Mouse (Mus musculus) CH12.LX (cell line): ENCODE data around the gene Rreb1. TPM values are rescaled to one million over a fixed set of nuclear protein-coding genes. Genes with fewer than 3 reads are reported as not detected.

Source experiments
- DNase-seq: peaks from one replicate; pipeline ENCODE4 v3.0.0-alpha.2; 2013; ENCODE audit errors: extremely low read depth
- H3K27ac ChIP-seq: 2 replicates; pipeline ENCODE4 v1.5.1; 2012; ENCODE audit warnings: low read depth, mild to moderate bottlenecking, control low read depth, moderate library complexity; ENCODE audit not compliant: insufficient read depth
- H3K27me3 ChIP-seq: replicated peaks from 2 replicates; pipeline ENCODE3; 2012; ENCODE audit warnings: inconsistent platforms
- H3K36me3 ChIP-seq, 2 experiments: replicated peaks in 1 of 2; 2 replicates each; pipeline versions ENCODE3 to v1.6.1; 2012; ENCODE audit warnings: inconsistent platforms in 1 of 2, low read length in 1 of 2, mild to moderate bottlenecking in 1 of 2, mixed read lengths in 1 of 2, moderate library complexity in 1 of 2; ENCODE audit not compliant: control insufficient read depth in 1 of 2, insufficient read depth in 1 of 2
- H3K4me1 ChIP-seq, 2 experiments: 2 replicates each; pipeline ENCODE4 v1.6.1; 2012; ENCODE audit warnings: inconsistent platforms in 1 of 2, moderate library complexity in 1 of 2; ENCODE audit not compliant: insufficient read depth in 2 of 2, control insufficient read depth in 1 of 2
- H3K4me2 ChIP-seq: 2 replicates; pipeline ENCODE4 v1.6.1; 2012; ENCODE audit warnings: low read depth, mild to moderate bottlenecking, control low read depth; ENCODE audit not compliant: poor library complexity, insufficient read depth, severe bottlenecking
- H3K4me3 ChIP-seq, 3 experiments: fragments of 150-350 bp in 1 of 3; sonication (generic) in 1 of 3; replicated peaks in 1 of 3; 2 replicates each; pipeline versions ENCODE3 to v1.5.1; 2011 to 2012; ENCODE audit warnings: low read depth in 2 of 3, low read length in 2 of 3, mild to moderate bottlenecking in 2 of 3, moderate library complexity in 2 of 3, control low read depth in 1 of 3, improper control_type of control experiment in 1 of 3, inconsistent platforms in 1 of 3, mixed read lengths in 1 of 3; ENCODE audit not compliant: poor library complexity in 1 of 3
- H3K79me2 ChIP-seq: replicated peaks from 2 replicates; pipeline ENCODE4 v1.6.1; 2012; ENCODE audit warnings: mild to moderate bottlenecking, moderate library complexity; ENCODE audit not compliant: control insufficient read depth, poor library complexity, insufficient read depth, severe bottlenecking; ENCODE audit errors: extremely low read depth
- H3K9ac ChIP-seq: 2 replicates; pipeline ENCODE4 v1.6.1; 2012; ENCODE audit warnings: low read depth, mild to moderate bottlenecking, control low read depth, moderate library complexity; ENCODE audit not compliant: insufficient read depth
- H3K9me3 ChIP-seq: replicated peaks from 2 replicates; pipeline ENCODE3; 2012; ENCODE audit warnings: low read length, inconsistent platforms, mixed read lengths
- BHLHE40 ChIP-seq: IDR thresholded peaks from 2 replicates; pipeline ENCODE4 v1.6.1; 2011; ENCODE audit warnings: mild to moderate bottlenecking, low read depth, low read length, improper control_type of control experiment
- CHD1 ChIP-seq: IDR thresholded peaks from 2 replicates; pipeline ENCODE4 v1.6.1; 2012; ENCODE audit warnings: low read depth, low read length, improper control_type of control experiment, inconsistent platforms
- CHD2 ChIP-seq: IDR thresholded peaks from 2 replicates; pipeline ENCODE4 v1.6.1; 2011; ENCODE audit warnings: low read length, improper control_type of control experiment
- CTCF ChIP-seq, 2 experiments: IDR thresholded peaks in 1 of 2; conservative IDR thresholded peaks in 1 of 2; 2 replicates each; pipeline ENCODE4 v1.5.1; 2011 to 2012; ENCODE audit warnings: low read depth in 2 of 2, low read length in 2 of 2, improper control_type of control experiment in 1 of 2, inconsistent platforms in 1 of 2, mild to moderate bottlenecking in 1 of 2, moderate library complexity in 1 of 2
- E2F4 ChIP-seq: IDR thresholded peaks from 2 replicates; pipeline ENCODE4 v1.6.1; 2011; ENCODE audit warnings: low read depth, low read length, improper control_type of control experiment; ENCODE audit not compliant: insufficient replicate concordance
- ELF1 ChIP-seq: IDR thresholded peaks from 2 replicates; pipeline ENCODE4 v1.6.1; 2014; ENCODE audit warnings: low read depth, mild to moderate bottlenecking, inconsistent platforms, low read length, improper control_type of control experiment
- ETS1 ChIP-seq: conservative IDR thresholded peaks from 2 replicates; pipeline ENCODE4 v1.6.1; 2012; ENCODE audit warnings: low read depth, mild to moderate bottlenecking, inconsistent platforms, low read length, improper control_type of control experiment, moderate library complexity
- HCFC1 ChIP-seq: IDR thresholded peaks from 2 replicates; pipeline ENCODE4 v1.6.1; 2012; ENCODE audit warnings: low read depth, mild to moderate bottlenecking, inconsistent platforms, low read length, improper control_type of control experiment
- JUND ChIP-seq: conservative IDR thresholded peaks from 2 replicates; pipeline ENCODE4 v1.6.1; 2011; ENCODE audit warnings: low read depth, low read length, improper control_type of control experiment
- MAX ChIP-seq: IDR thresholded peaks from 2 replicates; pipeline ENCODE4 v1.6.1; 2011; ENCODE audit warnings: low read length, improper control_type of control experiment
- MEF2A ChIP-seq: IDR thresholded peaks from 2 replicates; pipeline ENCODE4 v1.6.1; 2014; ENCODE audit warnings: low read depth, mild to moderate bottlenecking, inconsistent platforms, low read length, improper control_type of control experiment, borderline replicate concordance
- NELFE ChIP-seq: IDR thresholded peaks from 2 replicates; pipeline ENCODE4 v1.6.1; 2011; ENCODE audit warnings: low read depth, low read length, improper control_type of control experiment
- NRF1 ChIP-seq: IDR thresholded peaks from 2 replicates; pipeline ENCODE4 v1.6.1; 2014; ENCODE audit warnings: low read depth, mild to moderate bottlenecking, inconsistent platforms, low read length, improper control_type of control experiment, moderate library complexity
- PAX5 ChIP-seq: IDR thresholded peaks from 2 replicates; pipeline ENCODE4 v1.6.1; 2012; ENCODE audit warnings: low read length, inconsistent platforms, mixed read lengths
- POLR2A ChIP-seq: IDR thresholded peaks from 2 replicates; pipeline ENCODE4 v1.6.1; 2011; ENCODE audit warnings: low read depth, mild to moderate bottlenecking, improper control_type of control experiment, low read length
- POLR2AphosphoS2 ChIP-seq: IDR thresholded peaks from 2 replicates; pipeline ENCODE4 v1.6.1; 2011; ENCODE audit warnings: low read depth, low read length, improper control_type of control experiment
- RCOR1 ChIP-seq: conservative IDR thresholded peaks from 2 replicates; pipeline ENCODE4 v1.6.1; 2012; ENCODE audit warnings: low read depth, mild to moderate bottlenecking, inconsistent platforms, low read length, improper control_type of control experiment
- SIN3A ChIP-seq: IDR thresholded peaks from 2 replicates; pipeline ENCODE4 v1.6.1; 2012; ENCODE audit warnings: low read length, improper control_type of control experiment, inconsistent platforms
- SMC3 ChIP-seq: IDR thresholded peaks from 2 replicates; pipeline ENCODE4 v1.6.1; 2011; ENCODE audit warnings: low read depth, low read length, improper control_type of control experiment
- USF1 ChIP-seq: IDR thresholded peaks from 2 replicates; pipeline ENCODE4 v1.6.1; 2014; ENCODE audit warnings: low read depth, mild to moderate bottlenecking, inconsistent platforms, low read length, improper control_type of control experiment
- USF2 ChIP-seq: conservative IDR thresholded peaks from 2 replicates; pipeline ENCODE4 v1.6.1; 2011; ENCODE audit warnings: low read depth, low read length, improper control_type of control experiment
- ZC3H11A ChIP-seq: IDR thresholded peaks from 2 replicates; pipeline ENCODE4 v1.6.1; 2012; ENCODE audit warnings: low read depth, mild to moderate bottlenecking, inconsistent platforms, low read length, improper control_type of control experiment
- dilution Hi-C: fragments of 300-500 bp; cut with MboI; formaldehyde crosslinking; loops from 2 replicates; pipeline ENCODE4 v1.14.3; 2020; ENCODE audit warnings: low sequenced_read_pairs; ENCODE audit not compliant: extremely low pct_unique_long_range_greater_than_20kb, extremely low pct_ligation_motif_present
- in situ Hi-C: fragments of 300-500 bp; cut with MboI; formaldehyde crosslinking; loops from 3 replicates; pipeline ENCODE4 v1.14.3; 2019; ENCODE audit warnings: low sequenced_read_pairs, low pct_ligation_motif_present, low pct_unique_long_range_greater_than_20kb, mixed read lengths
- polyA plus RNA-seq: library from polyadenylated mRNA; unstranded; fragments of >175 nt; gene quantifications from 2 replicates; pipeline ENCODE4 v1.2.1, GENCODE M21; 2012; ENCODE audit warnings: low read depth; ENCODE audit not compliant: insufficient read length
- total RNA-seq, 2 experiments: library from RNA; depleted of rRNA; stranded (reverse); fragments of 300-350 nt in 1 of 2; fragments of >200 nt in 1 of 2; gene quantifications; 2 replicates each; pipeline ENCODE4 v1.2.3; 2012 to 2014

Rreb1 gene
- total and polyA plus RNA-seq, 3 experiments: 1.0 to 10.2 (median 5.3) TPM

GRCm38 (mm10) chr13:37838260-37839183, 60.3 kb downstream of the Rreb1 start:
- in situ Hi-C loops (no loop called here), dilution Hi-C loops (no loop called here)
- Histone ChIP-seq H3K27ac (no peak overlapping the region), H3K4me3 (no peak overlapping the region), H3K79me2 (peaks cover 55% of the 10 kb centered on the region), H3K9me3 (no peaks in the 10 kb centered on the region), H3K27me3 (no peaks in the 10 kb centered on the region), H3K9ac (no peak overlapping the region), H3K4me1 (peaks cover 3 to 42% of the 10 kb centered on the region in 2 experiments), H3K4me2 (no peak overlapping the region), H3K36me3 (peaks cover 7 to 24% of the 10 kb centered on the region in 2 experiments)
- DNase-seq: no peak
- no peak for TF ChIP-seq E2F4
- 0 out of 2 replicates have a peak, but pooled peaks have one; percentile 46 for TF ChIP-seq USF2
- peak; percentile 53 for TF ChIP-seq USF1

GRCm38 (mm10) chr13:37843241-37843640, 65.0 kb downstream of the Rreb1 start:
- no peak overlapping the region for H3K9ac ChIP-seq
- no peak for DNase-seq
- no peak overlapping the region for H3K27ac ChIP-seq
- in situ Hi-C loops (no loop called here), dilution Hi-C loops (no loop called here)
- peaks cover 7 to 39% of the 10 kb centered on the region in 2 experiments for H3K36me3 ChIP-seq
- H3K4me2 ChIP-seq: no peak overlapping the region
- H3K4me1 ChIP-seq: peaks cover 13 to 58% of the 10 kb centered on the region in 2 experiments
- TF ChIP-seq POLR2A (no peak), USF2 (no peak), CTCF (conservative IDR thresholded peaks at IDR 0.05 in 1 of 2, IDR thresholded peaks at IDR 0.05 in 1 of 2; ENCODE audit: low read depth in 2 of 2, low read length in 2 of 2) (no peak), HCFC1 (no peak), MAX (no peak), BHLHE40 (no peak), MEF2A (no peak), SIN3A (no peak), NELFE (no peak), RCOR1 (no peak), ETS1 (no peak), NRF1 (no peak), CHD1 (no peak), ZC3H11A (no peak), SMC3 (no peak), PAX5 (no peak), JUND (no peak), POLR2AphosphoS2 (no peak), ELF1 (no peak), CHD2 (no peak)
- peaks cover 61% of the 10 kb centered on the region for H3K79me2 ChIP-seq
- H3K4me3 ChIP-seq: no peak overlapping the region
- H3K27me3 ChIP-seq: no peaks in the 10 kb centered on the region
- no peaks in the 10 kb centered on the region for H3K9me3 ChIP-seq
